Comparison of ENCODE assay signal across 15 mouse cellular contexts in the genomic region with DNA sequence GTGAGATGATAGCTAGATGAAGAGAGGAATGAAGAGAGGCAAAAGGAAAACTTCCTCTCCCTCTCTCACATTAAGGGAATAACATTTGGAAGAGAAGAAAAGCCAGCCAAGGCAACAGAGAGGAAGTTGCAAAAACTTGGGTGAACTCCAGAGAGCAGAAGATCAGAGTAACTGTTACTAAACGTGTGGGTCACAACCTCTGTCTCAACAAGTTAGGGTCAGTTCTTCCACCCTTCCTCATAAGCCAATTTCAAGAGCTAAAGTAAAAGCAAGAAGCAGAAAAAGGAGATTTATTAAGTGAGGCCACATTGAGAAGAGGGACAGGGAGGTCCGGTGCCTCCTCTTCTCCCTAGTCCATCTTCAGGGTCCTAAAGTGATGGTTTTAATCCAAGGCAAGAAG. TPM values are rescaled to one million over a fixed set of nuclear protein-coding genes. Genes with fewer than 3 reads are reported as not detected.
DNase-seq lines count a peak whose midpoint lies in the region; ATAC-seq lines count a peak whose summit lies in the region.
"Had no signal": no experiment of that assay in that cellular context is flagged by ENCODE, and none has a peak within 500 bp of the region (broad histone marks: within the 10 kb centered on the region; RNA-seq: fewer than 3 reads in every experiment).

No protein-coding gene starts in this region.

- DNase-seq in kidney, postnatal 14 days, result peak; percentile 17
- no peak for DNase-seq in kidney, adult 11 months
- peak; percentile 6 for DNase-seq in adipocyte (ENCODE audit: low spot score)
- DNase-seq in lung, postnatal 10 days, result peak; percentile 69
- DNase-seq in skeletal muscle tissue, adult 2 months (ENCODE audit: low read depth, low spot score), result peak; percentile 3
- DNase-seq in thymus, postnatal 10 days (ENCODE audit: low spot score in 2 of 2), result no peak
- DNase-seq: adrenal gland, postnatal 14 days; cerebellum, adult 11-12 months; cerebellum, adult 9-11 months; cerebellum, postnatal 36 days; gastrocnemius, postnatal 14 days had no signal

- no peak for ATAC-seq in megakaryocyte-erythroid progenitor cell, adult 5-6 weeks (replicated peaks; ENCODE audit: low FRiP score, low TSS enrichment, poor library complexity, severe bottlenecking)
- ATAC-seq: forebrain, embryonic 16.5 days had no signal

RNA-seq across cellular contexts. Expression of a gene that starts 19.7 kb away (rescaled TPM):
- total RNA-seq in megakaryocyte-erythroid progenitor cell, adult 5-6 weeks (2014; fragmentation: Nextera tagmentation), result not detected in 2 replicates
- total RNA-seq in megakaryocyte-erythroid progenitor cell, adult 5-6 weeks (2017), result not detected in 2 replicates
- total RNA-seq: granulocyte monocyte progenitor cell, adult 5-6 weeks; MEL had no signal

Comparison
In these comparisons a context has a peak if more than half of its experiments do, and no peak if none do; other contexts are left out.
1. DNase-seq: peak in kidney, postnatal 14 days (single experiment), adipocyte (single experiment), lung, postnatal 10 days (single experiment) and skeletal muscle tissue, adult 2 months (single experiment); none in kidney, adult 11 months (single experiment) and thymus, postnatal 10 days (0 of 2).